Mouse (Mus musculus): ENCODE data around the gene Adam34.

GRCm38 (mm10) chr8:43616046-43616445, 93.8 kb downstream of the Adam34 start:
- no peak for TF ChIP-seq POLR2A (IDR thresholded peaks at IDR 0.05; ENCODE audit: low read depth, low read length)
- TF ChIP-seq CTCF (IDR thresholded peaks at IDR 0.05; ENCODE audit: extremely low read depth, insufficient read depth, insufficient read length, insufficient replicate concordance) = no peak
